Mouse (Mus musculus): ENCODE measurements around the gene Arl4d. TPM values are rescaled to one million over a fixed set of nuclear protein-coding genes. Genes with fewer than 3 reads are reported as not detected.
"Not testable (repeated sequence)": the region's sequence is repeated elsewhere in the genome, so short reads cannot be mapped to it uniquely, and the experiment has no call there.

The Arl4d gene
- polyA plus RNA-seq, 1 experiment from 2014 or later = 6.8 TPM

GRCm38 (mm10) chr11:101627857-101628559 lies 37.3 kb upstream of the Arl4d start:
- H3K9ac ChIP-seq (ENCODE audit: low read length) = peak overlapping the region; percentile 83
- WGBS = under 1% methylated on average over 33 of the region's 33 CpGs
- H3K36me3 ChIP-seq (ENCODE audit: control insufficient read depth, insufficient read depth, low read length) = no peaks in the 10 kb centered on the region
- no peaks in the 10 kb centered on the region for H3K9me3 ChIP-seq (ENCODE audit: control insufficient read depth, low read length)
- H3K4me3 ChIP-seq (ENCODE audit: low read length) = peak overlapping the region; percentile 69
- ATAC-seq (ENCODE audit: low read depth) = peak; percentile 57
- peaks cover 2% of the 10 kb centered on the region; the same call in 1 of the 2 replicates for H3K4me1 ChIP-seq (replicated peaks; ENCODE audit: control insufficient read depth, insufficient read depth, low read length)
- peak overlapping the region; percentile 79 for H3K4me2 ChIP-seq (ENCODE audit: low read depth, low read length)
- peak overlapping the region; percentile 100 for H3K27ac ChIP-seq (ENCODE audit: low read length)
- no peaks in the 10 kb centered on the region for H3K27me3 ChIP-seq (ENCODE audit: control insufficient read depth, insufficient read depth, low read depth, low read length)

GRCm38 (mm10) chr11:101628733-101629417 lies 36.5 kb upstream of the Arl4d start:
- H3K4me1 ChIP-seq (replicated peaks; ENCODE audit: control insufficient read depth, insufficient read depth, low read length); H3K27me3 ChIP-seq (ENCODE audit: control insufficient read depth, insufficient read depth, low read depth, low read length); H3K9me3 ChIP-seq (ENCODE audit: control insufficient read depth, low read length); H3K9ac ChIP-seq (ENCODE audit: low read length); H3K36me3 ChIP-seq (ENCODE audit: control insufficient read depth, insufficient read depth, low read length); ATAC-seq (ENCODE audit: low read depth); H3K27ac ChIP-seq (ENCODE audit: low read length): not testable (repeated sequence)
- WGBS = 63% methylated on average over 4 of the region's 5 CpGs
- H3K4me3 ChIP-seq (ENCODE audit: low read length) = peak overlapping the region; percentile 69
- peak overlapping the region; percentile 79 for H3K4me2 ChIP-seq (ENCODE audit: low read depth, low read length)

GRCm38 (mm10) chr11:101635660-101636059 lies 29.7 kb upstream of the Arl4d start:
- no peak for ATAC-seq (ENCODE audit: low read depth)
- 74% methylated on average over 10 of the region's 10 CpGs for WGBS

GRCm38 (mm10) chr11:101639761-101640160 lies 25.6 kb upstream of the Arl4d start:
- 76% methylated on average over 4 of the region's 4 CpGs for WGBS
- Histone ChIP-seq H3K27ac (ENCODE audit: low read length) (no peak overlapping the region), H3K9me3 (ENCODE audit: control insufficient read depth, low read length) (no peaks in the 10 kb centered on the region), H3K4me1 (replicated peaks; ENCODE audit: control insufficient read depth, insufficient read depth, low read length) (no peaks in the 10 kb centered on the region; the same call in 1 of the 2 replicates), H3K27me3 (ENCODE audit: control insufficient read depth, insufficient read depth, low read depth, low read length) (no peaks in the 10 kb centered on the region), H3K9ac (ENCODE audit: low read length) (no peak overlapping the region), H3K4me3 (ENCODE audit: low read length) (no peak overlapping the region), H3K4me2 (ENCODE audit: low read depth, low read length) (no peak overlapping the region), H3K36me3 (ENCODE audit: control insufficient read depth, insufficient read depth, low read length) (peaks cover 12% of the 10 kb centered on the region)
- ATAC-seq (ENCODE audit: low read depth) = no peak

More at GRCm38 (mm10) chr11:101635660-101636059, 29.7 kb upstream of the Arl4d start:
- Histone ChIP-seq H3K36me3 (ENCODE audit: control insufficient read depth, insufficient read depth, low read length) (peaks cover 14% of the 10 kb centered on the region), H3K9me3 (ENCODE audit: control insufficient read depth, low read length) (no peaks in the 10 kb centered on the region), H3K9ac (ENCODE audit: low read length) (no peak overlapping the region), H3K4me2 (ENCODE audit: low read depth, low read length) (no peak overlapping the region), H3K27ac (ENCODE audit: low read length) (no peak overlapping the region), H3K4me1 (replicated peaks; ENCODE audit: control insufficient read depth, insufficient read depth, low read length) (no peaks in the 10 kb centered on the region), H3K4me3 (ENCODE audit: low read length) (no peak overlapping the region), H3K27me3 (ENCODE audit: control insufficient read depth, insufficient read depth, low read depth, low read length) (no peaks in the 10 kb centered on the region)

GRCm38 (mm10) chr11:101640857-101641709 lies 24.3 kb upstream of the Arl4d start:
- H3K36me3 ChIP-seq (ENCODE audit: control insufficient read depth, insufficient read depth, low read length); H3K9me3 ChIP-seq (ENCODE audit: control insufficient read depth, low read length); H3K4me1 ChIP-seq (replicated peaks; ENCODE audit: control insufficient read depth, insufficient read depth, low read length); H3K27me3 ChIP-seq (ENCODE audit: control insufficient read depth, insufficient read depth, low read depth, low read length): not testable (repeated sequence)
- H3K4me3 ChIP-seq (ENCODE audit: low read length) = peak overlapping the region; percentile 44
- H3K9ac ChIP-seq (ENCODE audit: low read length) = peak overlapping the region; percentile 64
- ATAC-seq (ENCODE audit: low read depth) = peak; percentile 76
- H3K27ac ChIP-seq (ENCODE audit: low read length) = peak overlapping the region; percentile 66
- H3K4me2 ChIP-seq (ENCODE audit: low read depth, low read length) = peak overlapping the region; percentile 53
- WGBS = 5% methylated on average over 51 of the region's 53 CpGs

GRCm38 (mm10) chr11:101641710-101642642 lies 23.4 kb upstream of the Arl4d start:
- peak overlapping the region; percentile 53; the same call in 1 of the 2 replicates for H3K4me2 ChIP-seq (ENCODE audit: low read depth, low read length)
- H3K27me3 ChIP-seq (ENCODE audit: control insufficient read depth, insufficient read depth, low read depth, low read length); H3K4me3 ChIP-seq (ENCODE audit: low read length); H3K36me3 ChIP-seq (ENCODE audit: control insufficient read depth, insufficient read depth, low read length); H3K9me3 ChIP-seq (ENCODE audit: control insufficient read depth, low read length); H3K4me1 ChIP-seq (replicated peaks; ENCODE audit: control insufficient read depth, insufficient read depth, low read length): not testable (repeated sequence)
- ATAC-seq (ENCODE audit: low read depth) = peak; percentile 82
- 6% methylated on average over 13 of the region's 26 CpGs for WGBS
- H3K27ac ChIP-seq (ENCODE audit: low read length) = peak overlapping the region; percentile 66
- H3K9ac ChIP-seq (ENCODE audit: low read length) = 0 out of 2 replicates have a peak overlapping the region, but pooled peaks have one; percentile 64

- Histone ChIP-seq H3K4me3 (ENCODE audit: low read length) (no peak overlapping the region), H3K4me2 (ENCODE audit: low read depth, low read length) (no peak overlapping the region), H3K9ac (ENCODE audit: low read length) (no peak overlapping the region), H3K4me1 (replicated peaks; ENCODE audit: control insufficient read depth, insufficient read depth, low read length) (no peaks in the 10 kb centered on the region; the same call in 1 of the 2 replicates), H3K36me3 (ENCODE audit: control insufficient read depth, insufficient read depth, low read length) (no peaks in the 10 kb centered on the region), H3K27me3 (ENCODE audit: control insufficient read depth, insufficient read depth, low read depth, low read length) (no peaks in the 10 kb centered on the region), H3K27ac (ENCODE audit: low read length) (no peak overlapping the region), H3K9me3 (ENCODE audit: control insufficient read depth, low read length) (no peaks in the 10 kb centered on the region)
- WGBS = 42% methylated on average over 5 of the region's 5 CpGs
- ATAC-seq (ENCODE audit: low read depth) = no peak
These were observed 22.4 kb upstream of the Arl4d start for GRCm38 (mm10) chr11:101642931-101643330.

GRCm38 (mm10) chr11:101644591-101644990 lies 20.8 kb upstream of the Arl4d start:
- H3K4me3 ChIP-seq (ENCODE audit: low read length) = no peak overlapping the region
- no peak overlapping the region for H3K27ac ChIP-seq (ENCODE audit: low read length)
- no peak overlapping the region for H3K4me2 ChIP-seq (ENCODE audit: low read depth, low read length)
- no peaks in the 10 kb centered on the region for H3K36me3 ChIP-seq (ENCODE audit: control insufficient read depth, insufficient read depth, low read length)
- H3K9me3 ChIP-seq (ENCODE audit: control insufficient read depth, low read length) = no peaks in the 10 kb centered on the region
- no peak for ATAC-seq (ENCODE audit: low read depth)
- no peaks in the 10 kb centered on the region for H3K27me3 ChIP-seq (ENCODE audit: control insufficient read depth, insufficient read depth, low read depth, low read length)
- 46% methylated on average over 3 of the region's 3 CpGs for WGBS
- no peak overlapping the region for H3K9ac ChIP-seq (ENCODE audit: low read length)
- H3K4me1 ChIP-seq (replicated peaks; ENCODE audit: control insufficient read depth, insufficient read depth, low read length) = no peaks in the 10 kb centered on the region; the same call in 1 of the 2 replicates
